In the genomic region with DNA sequence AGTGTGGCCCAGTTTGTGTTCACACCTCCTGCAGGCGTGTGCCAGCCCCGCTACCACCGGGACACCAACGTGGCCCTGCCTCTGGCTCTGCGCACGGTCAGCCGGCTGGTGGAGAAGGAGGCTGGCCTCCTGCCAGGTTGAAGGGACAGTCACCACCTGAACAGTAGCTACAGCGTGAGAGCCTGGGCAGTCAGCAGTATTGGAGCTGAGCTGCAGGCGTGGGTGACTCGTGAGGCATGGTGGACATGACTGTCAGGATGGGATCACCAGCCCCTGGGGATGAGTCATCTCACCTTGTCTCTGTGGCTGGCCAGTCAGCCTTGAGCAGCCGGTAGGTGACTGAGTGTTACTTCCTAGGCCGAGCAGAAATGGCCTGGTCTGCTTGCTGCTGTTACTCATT, we compare ENCODE assay signal across 14 mouse cellular contexts. TPM values are rescaled to one million over a fixed set of nuclear protein-coding genes. Genes with fewer than 3 reads are reported as not detected.
DNase-seq lines count a peak whose midpoint lies in the region; ATAC-seq and TF ChIP-seq lines count a peak whose summit lies in the region.
"Had no signal": no experiment of that assay in that cellular context is flagged by ENCODE, and none has a peak within 500 bp of the region (broad histone marks: within the 10 kb centered on the region; RNA-seq: fewer than 3 reads in every experiment).

No protein-coding gene starts in this region.

- ATAC-seq in forebrain, embryonic 13.5 days, result no peak
- ATAC-seq in forebrain, embryonic 12.5 days (ENCODE audit: low FRiP score), result no peak
- ATAC-seq in midbrain, postnatal 0 days (ENCODE audit: low FRiP score), result no peak
- no peak for ATAC-seq in midbrain, embryonic 14.5 days (ENCODE audit: low FRiP score, low TSS enrichment)

- no peaks in the 10 kb centered on the region for H3K9me3 ChIP-seq in forebrain, embryonic 13.5 days (replicated peaks)
- no peaks in the 10 kb centered on the region for H3K9me3 ChIP-seq in forebrain, embryonic 12.5 days
- no peaks in the 10 kb centered on the region for H3K9me3 ChIP-seq in midbrain, postnatal 0 days (ENCODE audit: low read length)
- no peaks in the 10 kb centered on the region for H3K9me3 ChIP-seq in midbrain, embryonic 14.5 days (ENCODE audit: control insufficient read depth, low read length)
- H3K9me3 ChIP-seq: embryonic facial prominence, embryonic 15.5 days; heart, embryonic 10.5 days; limb, embryonic 12.5 days had no signal

- 90% methylated on average over 12 of the region's 12 CpGs for WGBS in forebrain, embryonic 13.5 days
- WGBS in forebrain, embryonic 12.5 days, result 89% methylated on average over 12 of the region's 12 CpGs
- 88% methylated on average over 12 of the region's 12 CpGs for WGBS in midbrain, postnatal 0 days
- 88% methylated on average over 12 of the region's 12 CpGs for WGBS in midbrain, embryonic 14.5 days

- DNase-seq in midbrain, postnatal 0 days (ENCODE audit: low spot score), result peak; percentile 14
- DNase-seq in midbrain, embryonic 14.5 days, result no peak
- DNase-seq in adrenal gland, postnatal 14 days, result peak; percentile 84
- DNase-seq in cerebellum, postnatal 25 days, result peak; percentile 77 to 85
- DNase-seq in urinary bladder, adult 18-20 months (ENCODE audit: low spot score in 2 of 2), result no peak
- DNase-seq in spleen, postnatal 14 days (ENCODE audit: low spot score in 2 of 2), result no peak
- DNase-seq: lung, embryonic 14.5 days; right cerebral cortex, postnatal 25 days had no signal

- H3K27ac ChIP-seq in forebrain, embryonic 13.5 days, result no peak overlapping the region
- no peak overlapping the region for H3K27ac ChIP-seq in forebrain, embryonic 12.5 days
- H3K27ac ChIP-seq in midbrain, postnatal 0 days (ENCODE audit: low read depth, low read length), result no peak overlapping the region
- H3K27ac ChIP-seq in midbrain, embryonic 14.5 days (replicated peaks; ENCODE audit: low read depth, low read length), result no peak overlapping the region
- H3K27ac ChIP-seq: embryonic facial prominence, embryonic 15.5 days; limb, embryonic 12.5 days; stomach, postnatal 0 days had no signal

- 0 out of 2 replicates have a peak overlapping the region, but pooled peaks have one; percentile 13 for H3K9ac ChIP-seq in forebrain, embryonic 13.5 days
- H3K9ac ChIP-seq in forebrain, embryonic 12.5 days, result no peak overlapping the region
- no peak overlapping the region for H3K9ac ChIP-seq in midbrain, postnatal 0 days (replicated peaks; ENCODE audit: low read length, poor library complexity, severe bottlenecking)
- no peak overlapping the region for H3K9ac ChIP-seq in midbrain, embryonic 14.5 days (replicated peaks; ENCODE audit: low read length)
- H3K9ac ChIP-seq: embryonic facial prominence, embryonic 15.5 days; limb, embryonic 12.5 days; lung, embryonic 14.5 days had no signal

- H3K27me3 ChIP-seq in forebrain, embryonic 13.5 days, result no peaks in the 10 kb centered on the region
- no peaks in the 10 kb centered on the region for H3K27me3 ChIP-seq in forebrain, embryonic 12.5 days
- no peaks in the 10 kb centered on the region for H3K27me3 ChIP-seq in midbrain, postnatal 0 days (ENCODE audit: insufficient read depth, low read length)
- H3K27me3 ChIP-seq in midbrain, embryonic 14.5 days (ENCODE audit: control insufficient read depth, insufficient read depth, low read length), result no peaks in the 10 kb centered on the region
- H3K27me3 ChIP-seq: embryonic facial prominence, embryonic 15.5 days; limb, embryonic 12.5 days had no signal

- no peak for TF ChIP-seq CTCF in midbrain, postnatal 0 days (IDR thresholded peaks at IDR 0.05)

- 0 out of 2 replicates have a peak, but pooled peaks cover 4% of the 10 kb centered on the region for H3K4me1 ChIP-seq in forebrain, embryonic 13.5 days
- H3K4me1 ChIP-seq in forebrain, embryonic 12.5 days, result peaks cover 8% of the 10 kb centered on the region; the same call in 1 of the 2 replicates
- H3K4me1 ChIP-seq in midbrain, postnatal 0 days (ENCODE audit: insufficient read depth, low read length), result 0 out of 2 replicates have a peak, but pooled peaks cover 2% of the 10 kb centered on the region
- H3K4me1 ChIP-seq in midbrain, embryonic 14.5 days (ENCODE audit: control insufficient read depth, insufficient read depth, low read length), result no peaks in the 10 kb centered on the region

- H3K36me3 ChIP-seq in forebrain, embryonic 13.5 days (ENCODE audit: poor library complexity, severe bottlenecking), result peaks cover 18% of the 10 kb centered on the region
- peaks cover 12% of the 10 kb centered on the region for H3K36me3 ChIP-seq in forebrain, embryonic 12.5 days (replicated peaks)
- H3K36me3 ChIP-seq in midbrain, postnatal 0 days (ENCODE audit: insufficient read depth, low read length), result peaks cover 8% of the 10 kb centered on the region; the same call in 1 of the 2 replicates
- peaks cover 22% of the 10 kb centered on the region for H3K36me3 ChIP-seq in midbrain, embryonic 14.5 days (ENCODE audit: control insufficient read depth, insufficient read depth, low read length)
- H3K36me3 ChIP-seq: limb, embryonic 12.5 days had no signal

- H3K4me3 ChIP-seq in forebrain, embryonic 13.5 days, result no peak overlapping the region
- H3K4me3 ChIP-seq in forebrain, embryonic 12.5 days (replicated peaks), result no peak overlapping the region
- no peak overlapping the region for H3K4me3 ChIP-seq in midbrain, postnatal 0 days (ENCODE audit: low read depth, low read length)
- no peak overlapping the region for H3K4me3 ChIP-seq in midbrain, embryonic 14.5 days (replicated peaks; ENCODE audit: low read depth, low read length)
- H3K4me3 ChIP-seq: embryonic facial prominence, embryonic 15.5 days; heart, embryonic 10.5 days; limb, embryonic 12.5 days had no signal

- no peak overlapping the region for H3K4me2 ChIP-seq in forebrain, embryonic 13.5 days
- H3K4me2 ChIP-seq in forebrain, embryonic 12.5 days, result no peak overlapping the region
- H3K4me2 ChIP-seq in midbrain, postnatal 0 days (ENCODE audit: low read depth, low read length, poor library complexity, severe bottlenecking), result no peak overlapping the region
- H3K4me2 ChIP-seq in midbrain, embryonic 14.5 days (ENCODE audit: low read length), result no peak overlapping the region
- H3K4me2 ChIP-seq: embryonic facial prominence, embryonic 15.5 days; limb, embryonic 12.5 days; lung, embryonic 14.5 days had no signal

RNA-seq across cellular contexts. Expression of gene Ap5z1, which starts 13.6 kb away (rescaled TPM):
- 12.0 and 12.2 TPM in 2 replicates for polyA plus RNA-seq in forebrain, embryonic 13.5 days (2015; fragmentation: Nextera tagmentation; extraction: Ambion mirVana)
- polyA plus RNA-seq in forebrain, embryonic 12.5 days (2016; fragmentation: Nextera tagmentation; extraction: Ambion mirVana), result 12.7 and 15.2 TPM in 2 replicates
- total RNA-seq in midbrain, postnatal 0 days (2014; rRNA removed), result 11.5 and 15.3 TPM in 2 replicates
- polyA plus RNA-seq in midbrain, postnatal 0 days (2015; fragmentation: Nextera tagmentation; extraction: Ambion mirVana), result 6.6 and 7.1 TPM in 2 replicates
- polyA plus RNA-seq in midbrain, embryonic 14.5 days (2014; fragmentation: Nextera tagmentation; extraction: Ambion mirVana), result 12.6 and 13.9 TPM in 2 replicates
- 12.5 and 15.7 TPM in 2 replicates for total RNA-seq in adrenal gland, postnatal 14 days (2021)

RNA-seq across cellular contexts. Expression of gene Papolb, which starts 52.5 kb away (rescaled TPM):
- polyA plus RNA-seq in forebrain, embryonic 13.5 days (2015; fragmentation: Nextera tagmentation; extraction: Ambion mirVana), result 0.06 and 0.12 TPM in 2 replicates
- polyA plus RNA-seq in forebrain, embryonic 12.5 days (2016; fragmentation: Nextera tagmentation; extraction: Ambion mirVana), result 0.10 and 0.19 TPM in 2 replicates
- 0.66 and 0.85 TPM in 2 replicates for total RNA-seq in midbrain, postnatal 0 days (2014; rRNA removed)
- 0.09 and 0.14 TPM in 2 replicates for polyA plus RNA-seq in midbrain, postnatal 0 days (2015; fragmentation: Nextera tagmentation; extraction: Ambion mirVana)
- 0.32 and 0.34 TPM in 2 replicates for polyA plus RNA-seq in midbrain, embryonic 14.5 days (2014; fragmentation: Nextera tagmentation; extraction: Ambion mirVana)
- 0.19 and 0.33 TPM in 2 replicates for total RNA-seq in adrenal gland, postnatal 14 days (2021)
- polyA plus RNA-seq: stomach, postnatal 0 days had no signal

Comparison
In these comparisons a context has a peak if more than half of its experiments do, and no peak if none do; other contexts are left out.
1. DNase-seq: peak in midbrain, postnatal 0 days (single experiment), adrenal gland, postnatal 14 days (single experiment) and cerebellum, postnatal 25 days (2 of 2); none in midbrain, embryonic 14.5 days (single experiment), urinary bladder, adult 18-20 months (0 of 2) and spleen, postnatal 14 days (0 of 2).